Mouse (Mus musculus) lung, postnatal 10 days (tissue): ENCODE data around the gene Fbxo9.
"Not testable (repeated sequence)": the region's sequence is repeated elsewhere in the genome, so short reads cannot be mapped to it uniquely, and the experiment has no call there.

Source experiments
- DNase-seq: peaks from one replicate; pipeline ENCODE4 v3.0.0; 2021

Gene Fbxo9

GRCm38 (mm10) chr9:78107912-78108795 lies 711 bp downstream of the Fbxo9 start:
- DNase-seq = peak; percentile 81

GRCm38 (mm10) chr9:78107582-78107911 lies 1.3 kb downstream of the Fbxo9 start:
- DNase-seq = no peak

GRCm38 (mm10) chr9:78106821-78107220 lies 2.0 kb downstream of the Fbxo9 start:
- no peak for DNase-seq

GRCm38 (mm10) chr9:78105501-78105932 lies 3.3 kb downstream of the Fbxo9 start:
- DNase-seq = no peak

GRCm38 (mm10) chr9:78104973-78105372 lies 3.9 kb downstream of the Fbxo9 start:
- DNase-seq = no peak

GRCm38 (mm10) chr9:78103965-78104560 lies 4.8 kb downstream of the Fbxo9 start:
- no peak for DNase-seq

- no peak for DNase-seq
Observed at GRCm38 (mm10) chr9:78101431-78101830, 7.4 kb downstream of the Fbxo9 start.

GRCm38 (mm10) chr9:78100956-78101355 lies 7.9 kb downstream of the Fbxo9 start:
- no peak for DNase-seq

GRCm38 (mm10) chr9:78096376-78096775 lies 12.5 kb downstream of the Fbxo9 start:
- DNase-seq = no peak

- no peak for DNase-seq
Observed at GRCm38 (mm10) chr9:78095686-78096085, 13.2 kb downstream of the Fbxo9 start.

- no peak for DNase-seq
Observed at GRCm38 (mm10) chr9:78090596-78090995, 18.3 kb downstream of the Fbxo9 start.

GRCm38 (mm10) chr9:78089906-78090305 lies 19.0 kb downstream of the Fbxo9 start:
- no peak for DNase-seq

GRCm38 (mm10) chr9:78088971-78089370 lies 19.9 kb downstream of the Fbxo9 start:
- no peak for DNase-seq

GRCm38 (mm10) chr9:78088521-78088920 lies 20.3 kb downstream of the Fbxo9 start:
- DNase-seq = no peak

- DNase-seq = no peak
Observed at GRCm38 (mm10) chr9:78087751-78088150, 21.1 kb downstream of the Fbxo9 start.

- no peak for DNase-seq
Observed at GRCm38 (mm10) chr9:78085722-78086287, 23.1 kb downstream of the Fbxo9 start.

- DNase-seq = no peak
Observed at GRCm38 (mm10) chr9:78084341-78084740, 24.5 kb downstream of the Fbxo9 start.

GRCm38 (mm10) chr9:78081835-78082234 lies 27.0 kb downstream of the Fbxo9 start:
- no peak for DNase-seq

GRCm38 (mm10) chr9:78078240-78078639 lies 30.6 kb downstream of the Fbxo9 start:
- peak; percentile 36 for DNase-seq

- no peak for DNase-seq
Observed at GRCm38 (mm10) chr9:78075256-78075655, 33.6 kb downstream of the Fbxo9 start.

- no peak for DNase-seq
Observed at GRCm38 (mm10) chr9:78073713-78074340, 35.0 kb downstream of the Fbxo9 start.

- DNase-seq = not testable (repeated sequence)
Observed at GRCm38 (mm10) chr9:78073291-78073690, 35.6 kb downstream of the Fbxo9 start.

GRCm38 (mm10) chr9:78071626-78072025 lies 37.2 kb downstream of the Fbxo9 start:
- no peak for DNase-seq

GRCm38 (mm10) chr9:78070496-78070895 lies 38.4 kb downstream of the Fbxo9 start:
- no peak for DNase-seq
